Mouse (Mus musculus): ENCODE measurements around the gene Rgs3. TPM values are rescaled to one million over a fixed set of nuclear protein-coding genes. Genes with fewer than 3 reads are reported as not detected.

Gene Rgs3
- total RNA-seq, 4 experiments from 2014 or later, result 30.4 to 34.1 (median 32.8) TPM

GRCm38 (mm10) chr4:62626228-62627026 is 66.8 kb downstream of the Rgs3 start:
- no peak for DNase-seq (ENCODE audit: low spot score in 2 of 2)

- DNase-seq (ENCODE audit: low spot score in 2 of 2), result no peak
Observed at GRCm38 (mm10) chr4:62627331-62627730, 67.7 kb downstream of the Rgs3 start.

GRCm38 (mm10) chr4:62628547-62628946 is 68.9 kb downstream of the Rgs3 start:
- no peak for DNase-seq (ENCODE audit: low spot score in 2 of 2)

- DNase-seq (ENCODE audit: low spot score in 2 of 2), result no peak
Observed at GRCm38 (mm10) chr4:62629461-62629860, 69.8 kb downstream of the Rgs3 start.

GRCm38 (mm10) chr4:62629905-62630304 is 70.3 kb downstream of the Rgs3 start:
- DNase-seq (ENCODE audit: low spot score in 2 of 2), result no peak

- no peak for DNase-seq (ENCODE audit: low spot score in 2 of 2)
Observed at GRCm38 (mm10) chr4:62633243-62633642, 73.6 kb downstream of the Rgs3 start.

- no peak for DNase-seq (ENCODE audit: low spot score in 2 of 2)
Observed at GRCm38 (mm10) chr4:62634054-62634591, 74.5 kb downstream of the Rgs3 start.

GRCm38 (mm10) chr4:62634840-62635239 is 75.2 kb downstream of the Rgs3 start:
- DNase-seq (ENCODE audit: low spot score in 2 of 2), result no peak

GRCm38 (mm10) chr4:62636047-62636446 is 76.4 kb downstream of the Rgs3 start:
- no peak for DNase-seq (ENCODE audit: low spot score in 2 of 2)

- no peak for DNase-seq (ENCODE audit: low spot score in 2 of 2)
Observed at GRCm38 (mm10) chr4:62637856-62638604, 78.4 kb downstream of the Rgs3 start.

GRCm38 (mm10) chr4:62640496-62641229 is 81.0 kb downstream of the Rgs3 start:
- no peak for DNase-seq (ENCODE audit: low spot score in 2 of 2)

- no peak for DNase-seq (ENCODE audit: low spot score in 2 of 2)
Observed at GRCm38 (mm10) chr4:62641230-62641589, 81.6 kb downstream of the Rgs3 start.

GRCm38 (mm10) chr4:62641656-62642055 is 82.0 kb downstream of the Rgs3 start:
- no peak for DNase-seq (ENCODE audit: low spot score in 2 of 2)

GRCm38 (mm10) chr4:62643401-62643800 is 83.8 kb downstream of the Rgs3 start:
- DNase-seq (ENCODE audit: low spot score in 2 of 2), result no peak

GRCm38 (mm10) chr4:62644031-62644793 is 84.6 kb downstream of the Rgs3 start:
- DNase-seq (ENCODE audit: low spot score in 2 of 2), result no peak

- DNase-seq (ENCODE audit: low spot score in 2 of 2), result no peak
Observed at GRCm38 (mm10) chr4:62646556-62647248, 87.1 kb downstream of the Rgs3 start.

- DNase-seq (ENCODE audit: low spot score in 2 of 2), result no peak
Observed at GRCm38 (mm10) chr4:62648848-62649247, 89.2 kb downstream of the Rgs3 start.

GRCm38 (mm10) chr4:62649536-62650230 is 90.0 kb downstream of the Rgs3 start:
- no peak for DNase-seq (ENCODE audit: low spot score in 2 of 2)

GRCm38 (mm10) chr4:62651179-62651760 is 91.6 kb downstream of the Rgs3 start:
- no peak for DNase-seq (ENCODE audit: low spot score in 2 of 2)

All from left cerebral cortex, adult 8-10 months (tissue).